8 mouse cellular contexts compared by ENCODE assay signal in genomic region chr1:90974906-90975649, GRCm38 (mm10). TPM values are rescaled to one million over a fixed set of nuclear protein-coding genes. Genes with fewer than 3 reads are reported as not detected.
DNase-seq lines count a peak whose midpoint lies in the region; ATAC-seq lines count a peak whose summit lies in the region.
"Had no signal": no experiment of that assay in that cellular context is flagged by ENCODE, and none has a peak within 500 bp of the region (broad histone marks: within the 10 kb centered on the region; RNA-seq: fewer than 3 reads in every experiment).

No protein-coding gene starts in this region.

- H3K27me3 ChIP-seq in hindbrain, embryonic 12.5 days, result peaks cover 5% of the 10 kb centered on the region; the same call in 1 of the 2 replicates
- H3K27me3 ChIP-seq in midbrain, embryonic 16.5 days (ENCODE audit: control insufficient read depth, insufficient read depth, low read depth, low read length), result no peaks in the 10 kb centered on the region

- H3K4me1 ChIP-seq in hindbrain, embryonic 12.5 days, result peaks cover 39% of the 10 kb centered on the region
- peaks cover 24% of the 10 kb centered on the region for H3K4me1 ChIP-seq in midbrain, embryonic 16.5 days (ENCODE audit: control insufficient read depth, insufficient read depth, low read length)

- peak overlapping the region; percentile 77 for H3K27ac ChIP-seq in hindbrain, embryonic 12.5 days
- peak overlapping the region; percentile 0; the same call in 1 of the 2 replicates for H3K27ac ChIP-seq in midbrain, embryonic 16.5 days (ENCODE audit: low read length)

- no peaks in the 10 kb centered on the region for H3K9me3 ChIP-seq in hindbrain, embryonic 12.5 days (replicated peaks)
- H3K9me3 ChIP-seq in midbrain, embryonic 16.5 days (replicated peaks; ENCODE audit: control insufficient read depth, low read length, poor library complexity, severe bottlenecking), result no peaks in the 10 kb centered on the region

- peak overlapping the region; percentile 34 for H3K4me2 ChIP-seq in hindbrain, embryonic 12.5 days (replicated peaks)
- H3K4me2 ChIP-seq in midbrain, embryonic 16.5 days (ENCODE audit: low read length), result peak overlapping the region; percentile 41

- H3K36me3 ChIP-seq in hindbrain, embryonic 12.5 days, result no peaks in the 10 kb centered on the region
- no peaks in the 10 kb centered on the region for H3K36me3 ChIP-seq in midbrain, embryonic 16.5 days (ENCODE audit: control insufficient read depth, insufficient read depth, low read length)

- ATAC-seq in hindbrain, embryonic 12.5 days (ENCODE audit: low FRiP score), result peak; percentile 89
- ATAC-seq in midbrain, embryonic 16.5 days, result peak; percentile 66

- no peak overlapping the region for H3K9ac ChIP-seq in hindbrain, embryonic 12.5 days
- H3K9ac ChIP-seq in midbrain, embryonic 16.5 days (ENCODE audit: low read depth, low read length), result peak overlapping the region; percentile 45; the same call in 1 of the 2 replicates

- H3K4me3 ChIP-seq in hindbrain, embryonic 12.5 days, result no peak overlapping the region
- no peak overlapping the region for H3K4me3 ChIP-seq in midbrain, embryonic 16.5 days (ENCODE audit: low read depth, low read length)

- WGBS in hindbrain, embryonic 12.5 days, result 3% methylated on average over 12 of the region's 12 CpGs
- 4% methylated on average over 12 of the region's 12 CpGs for WGBS in midbrain, embryonic 16.5 days

- intact Hi-C loops in left cerebral cortex, postnatal 36 days (cut with DNase I), result loop anchor here (10.0 kb wide), 2 partner anchors 200 to 240 kb away; partner anchors contain the start of gene Ramp1

- DNase-seq in NIH3T3 (ENCODE audit: low read depth), result peak; percentile 95
- DNase-seq in brain, adult 2 months (ENCODE audit: low read depth, low spot score), result peak; percentile 91
- DNase-seq in frontal cortex, postnatal 25 days (ENCODE audit: low spot score in 2 of 2), result peak; percentile 37 to 57
- DNase-seq in left cerebral cortex, postnatal 36 days (ENCODE audit: low spot score in 2 of 2), result peak; percentile 60 to 69
- DNase-seq in yolk sac, embryonic 10.5 days (ENCODE audit: low spot score), result peak; percentile 44

RNA-seq across cellular contexts. Expression of gene Rab17, which starts 5.6 kb away (rescaled TPM):
- polyA plus RNA-seq in hindbrain, embryonic 12.5 days (2016; fragmentation: Nextera tagmentation; extraction: Ambion mirVana), result 0.64 and 0.71 TPM in 2 replicates
- not detected for total RNA-seq in left cerebral cortex, postnatal 36 days (2021)
- polyA plus RNA-seq in midbrain, embryonic 16.5 days (2015; fragmentation: Nextera tagmentation; extraction: Ambion mirVana), result 0.17 and 0.19 TPM in 2 replicates

RNA-seq across cellular contexts. Expression of gene Prlh, which starts 22.2 kb away (rescaled TPM):
- not detected in 2 replicates for polyA plus RNA-seq in hindbrain, embryonic 12.5 days (2016; fragmentation: Nextera tagmentation; extraction: Ambion mirVana)
- total RNA-seq in left cerebral cortex, postnatal 36 days (2021), result not detected
- not detected in 2 replicates for polyA plus RNA-seq in midbrain, embryonic 16.5 days (2015; fragmentation: Nextera tagmentation; extraction: Ambion mirVana)
- polyA plus RNA-seq: spleen, adult 2 months had no signal

RNA-seq across cellular contexts. Expression of gene Lrrfip1, which starts 23.5 kb away (rescaled TPM):
- 26.0 and 32.0 TPM in 2 replicates for polyA plus RNA-seq in hindbrain, embryonic 12.5 days (2016; fragmentation: Nextera tagmentation; extraction: Ambion mirVana)
- 10 to 100 TPM; 56.6 to 78.7 TPM for total RNA-seq in left cerebral cortex, postnatal 36 days (2021)
- polyA plus RNA-seq in midbrain, embryonic 16.5 days (2015; fragmentation: Nextera tagmentation; extraction: Ambion mirVana), result 42.7 and 44.4 TPM in 2 replicates

Comparison
In these comparisons a context has a peak if more than half of its experiments do, and no peak if none do; other contexts are left out.
1. DNase-seq: peak in every context shown above with its lines; median percentile 95 in NIH3T3; 91 in brain, adult 2 months; 64 in left cerebral cortex, postnatal 36 days; 47 in frontal cortex, postnatal 25 days; 44 in yolk sac, embryonic 10.5 days.